Mouse (Mus musculus): Measurements from ENCODE around the gene Slpi. TPM values are rescaled to one million over a fixed set of nuclear protein-coding genes. Genes with fewer than 3 reads are reported as not detected.
"Not testable (repeated sequence)": the region's sequence is repeated elsewhere in the genome, so short reads cannot be mapped to it uniquely, and the experiment has no call there.

The Slpi gene
- total RNA-seq, 1 experiment from 2014 or later: 20.6 TPM

DNA sequence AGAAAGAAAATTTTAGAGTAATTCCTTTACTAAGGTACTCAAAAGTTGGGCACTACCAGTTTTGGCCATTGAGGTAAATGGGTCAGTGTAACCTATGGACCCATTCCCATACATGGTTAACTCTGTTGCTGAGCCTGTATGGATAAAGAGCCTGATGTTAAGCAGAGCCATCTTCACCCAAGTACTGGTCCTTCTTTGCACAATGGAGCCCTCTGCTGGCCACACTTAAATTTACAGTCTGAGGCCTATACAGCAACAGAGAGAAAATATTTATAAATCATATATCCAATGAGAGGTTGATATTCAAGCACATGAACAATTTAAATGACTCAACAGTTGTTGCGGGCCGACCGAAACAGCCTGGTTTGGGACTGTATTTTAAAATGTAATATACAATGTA, 39.9 kb downstream of the Slpi start:
- ATAC-seq (replicated peaks; ENCODE audit: insufficient number of reproducible peaks, low FRiP score, low TSS enrichment, poor library complexity, severe bottlenecking): 0 out of 2 replicates have a peak, but pooled peaks have one; percentile 40

DNA sequence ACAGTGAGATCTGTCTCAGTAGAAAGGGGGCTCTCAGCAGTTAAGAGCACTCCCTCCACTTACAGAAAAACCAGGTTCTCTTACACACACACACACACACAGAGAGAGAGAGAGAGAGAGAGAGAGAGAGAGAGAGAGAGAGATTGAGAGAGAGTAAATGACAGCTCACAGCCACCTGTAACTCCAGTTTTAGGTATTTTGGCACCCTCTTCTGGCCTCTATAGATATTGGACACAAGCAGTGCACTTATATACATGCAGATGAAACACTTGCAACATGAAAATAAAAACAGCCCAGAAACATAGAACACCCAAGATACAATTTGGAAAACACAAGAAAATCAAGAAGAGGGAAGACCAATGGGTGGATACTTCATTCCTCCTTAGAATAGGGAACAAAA, 41.2 kb downstream of the Slpi start:
- not testable (repeated sequence) for ATAC-seq (replicated peaks; ENCODE audit: insufficient number of reproducible peaks, low FRiP score, low TSS enrichment, poor library complexity, severe bottlenecking)

DNA sequence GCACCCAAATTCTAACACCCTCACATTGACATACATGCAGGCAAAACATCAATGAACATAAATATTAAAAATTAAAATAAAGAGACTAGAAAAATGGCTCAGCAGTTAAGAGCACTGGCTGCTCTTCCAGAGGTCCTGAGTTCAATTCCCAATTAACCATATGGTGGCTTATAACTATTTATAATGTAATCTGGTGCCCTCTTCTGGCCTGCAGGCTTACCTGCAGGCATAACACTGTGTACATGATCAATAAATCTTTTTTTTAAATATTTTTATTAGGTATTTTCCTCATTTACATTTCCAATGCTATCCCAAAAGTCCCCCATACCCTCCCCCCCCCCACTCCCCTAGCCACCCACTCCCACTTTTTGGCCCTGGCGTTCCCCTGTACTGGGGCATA, 45.2 kb downstream of the Slpi start:
- not testable (repeated sequence) for ATAC-seq (replicated peaks; ENCODE audit: insufficient number of reproducible peaks, low FRiP score, low TSS enrichment, poor library complexity, severe bottlenecking)

DNA sequence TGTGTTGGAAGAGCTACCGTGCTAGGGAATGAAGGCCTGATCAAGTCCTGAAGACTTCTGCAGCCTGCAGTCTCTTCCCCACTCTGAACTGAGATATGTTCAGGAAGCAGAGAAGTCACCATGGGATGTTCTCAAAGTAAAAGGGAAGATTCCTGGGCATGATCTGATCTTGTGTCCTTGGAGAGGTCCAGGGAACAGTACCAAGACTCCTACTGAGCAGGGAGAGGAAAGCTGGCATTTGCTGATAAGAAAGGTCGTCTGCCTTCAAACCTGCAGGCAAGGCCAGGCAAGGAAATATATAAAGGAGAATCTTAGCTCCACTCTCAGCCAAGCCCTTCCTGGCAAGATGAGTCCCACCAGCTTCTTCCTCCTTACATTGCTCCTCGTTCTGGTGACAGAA, 56.5 kb downstream of the Slpi start, which contains the start of gene Svs5:
TSS of gene Svs5 (plus strand) at position 301 of the 400 bp plus-strand sequence.
- not testable (repeated sequence) for ATAC-seq (replicated peaks; ENCODE audit: insufficient number of reproducible peaks, low FRiP score, low TSS enrichment, poor library complexity, severe bottlenecking)

DNA sequence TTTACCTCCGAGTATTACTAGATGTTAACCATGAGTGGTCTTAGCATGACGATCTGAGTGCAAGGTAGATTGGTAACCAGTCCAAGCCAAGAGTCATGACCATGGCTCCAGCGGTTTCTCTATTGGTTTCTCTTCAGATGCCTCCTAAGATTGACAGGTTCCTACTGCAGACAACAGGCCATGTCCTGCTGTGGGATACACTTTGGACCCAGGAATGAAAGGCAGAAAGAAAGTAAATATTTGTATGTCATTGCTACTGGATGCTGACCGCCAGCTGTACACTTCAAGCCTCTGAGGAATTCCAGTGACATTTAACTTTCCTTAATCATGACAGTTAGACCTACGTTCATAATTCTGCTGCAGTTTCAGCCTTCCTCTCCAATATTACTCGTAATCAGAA, 67.9 kb downstream of the Slpi start:
- no peak for ATAC-seq (replicated peaks; ENCODE audit: insufficient number of reproducible peaks, low FRiP score, low TSS enrichment, poor library complexity, severe bottlenecking)

DNA sequence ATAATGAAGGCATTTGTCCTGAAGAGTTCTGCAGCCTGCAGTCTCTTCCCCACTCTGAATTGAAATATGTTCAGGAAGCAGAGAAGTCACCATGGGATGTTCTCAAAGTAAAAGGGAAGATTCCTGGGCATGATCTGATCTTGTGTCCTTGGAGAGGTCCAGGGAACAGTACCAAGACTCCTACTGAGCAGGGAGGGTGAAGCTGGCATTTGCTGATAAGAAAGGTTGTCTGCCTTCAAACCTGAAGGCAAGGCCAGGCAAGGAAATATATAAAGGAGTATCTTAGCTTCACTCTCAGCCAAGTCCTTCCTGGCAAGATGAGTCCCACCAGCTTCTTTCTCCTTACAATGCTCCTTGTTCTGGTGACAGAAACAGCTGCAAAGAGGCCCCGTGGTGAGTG, 72.4 kb downstream of the Slpi start, which contains the start of gene Svs6:
TSS of gene Svs6 (plus strand) at position 301 of the 400 bp plus-strand sequence.
- ATAC-seq (replicated peaks; ENCODE audit: insufficient number of reproducible peaks, low FRiP score, low TSS enrichment, poor library complexity, severe bottlenecking): not testable (repeated sequence)

DNA sequence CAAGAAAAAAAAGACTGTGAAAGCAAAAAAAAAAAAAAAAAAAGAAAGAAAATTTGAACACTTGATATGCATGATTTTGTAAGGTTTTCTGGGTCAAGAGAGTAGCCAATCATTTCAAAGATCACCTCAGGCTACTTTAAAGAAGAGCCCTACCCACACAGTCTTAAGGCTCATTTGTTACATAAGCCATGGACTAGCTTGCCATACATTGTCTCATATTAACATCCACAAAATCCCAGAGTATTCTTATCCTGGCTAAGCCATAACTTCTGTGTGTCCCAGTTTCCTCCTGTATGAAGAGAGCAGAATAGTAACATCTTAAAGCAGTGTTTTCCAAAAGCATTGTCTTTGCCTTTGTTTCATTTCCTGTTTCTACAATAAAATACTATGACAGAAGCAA, 73.4 kb downstream of the Slpi start:
- ATAC-seq (replicated peaks; ENCODE audit: insufficient number of reproducible peaks, low FRiP score, low TSS enrichment, poor library complexity, severe bottlenecking): not testable (repeated sequence)

DNA sequence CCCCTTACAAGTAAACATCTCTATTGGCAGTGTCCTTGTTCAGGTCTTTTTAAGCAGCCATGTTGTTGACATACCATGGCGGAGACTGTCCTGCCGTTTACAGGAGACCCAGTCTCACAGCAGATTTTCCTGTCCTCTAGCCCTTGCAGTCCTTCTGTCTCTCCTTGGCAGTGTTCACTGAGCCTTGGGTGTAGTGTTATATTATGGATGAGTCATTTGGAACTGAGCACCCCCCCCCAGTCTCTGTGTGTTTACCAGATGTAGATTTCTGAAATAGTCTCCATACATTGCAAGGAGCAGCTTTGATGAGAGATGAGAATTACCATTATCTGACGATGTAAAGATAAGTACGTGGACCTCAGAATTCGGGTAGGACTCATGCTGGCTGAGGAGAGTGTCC, 76.3 kb downstream of the Slpi start:
- ATAC-seq (replicated peaks; ENCODE audit: insufficient number of reproducible peaks, low FRiP score, low TSS enrichment, poor library complexity, severe bottlenecking): no peak

Other genes with a start within 250 kb of the Slpi start
- gene Kcns1, start 218.0 kb downstream of the Slpi start, total RNA-seq (2017): not detected in 3 replicates
- gene Wfdc5, start 206.4 kb downstream of the Slpi start, total RNA-seq (2017): not detected in 3 replicates
- gene Wfdc12, start 198.5 kb downstream of the Slpi start, total RNA-seq (2017): not detected in 3 replicates
- not detected in 3 replicates for gene Wfdc15a, start 189.0 kb downstream of the Slpi start, total RNA-seq (2017)
- not detected in 3 replicates for gene Wfdc15b, start 167.4 kb downstream of the Slpi start, total RNA-seq (2017)
- gene Svs2, start 150.6 kb downstream of the Slpi start, total RNA-seq (2017): 1.1 to 1.6 TPM in 2 of 3 replicates, not detected in the other
- not detected in 3 replicates for gene Svs3b, start 132.5 kb downstream of the Slpi start, total RNA-seq (2017)
- not detected in 3 replicates for gene Svs4, start 110.6 kb downstream of the Slpi start, total RNA-seq (2017)
- gene Svs3a, start 99.8 kb downstream of the Slpi start, total RNA-seq (2017): not detected in 3 replicates
- gene Svs6, start 72.3 kb downstream of the Slpi start, total RNA-seq (2017): not detected in 3 replicates
- gene Svs5, start 56.4 kb downstream of the Slpi start, total RNA-seq (2017): not detected in 3 replicates
- gene Rbpjl, start 14.0 kb upstream of the Slpi start, total RNA-seq (2017): not detected in 3 replicates
- gene Matn4, start 16.1 kb upstream of the Slpi start, total RNA-seq (2017): not detected in 3 replicates
- gene Sdc4, start 54.8 kb upstream of the Slpi start, total RNA-seq (2017): 14.1 to 26.0 TPM (median 16.6 TPM) in 3 replicates
- gene Sys1, start 67.9 kb upstream of the Slpi start, total RNA-seq (2017): 17.0 to 30.1 TPM (median 24.9 TPM) in 3 replicates
- 4.9 TPM in 1 of 3 replicates, not detected in the others for gene Gm20458, start 71.9 kb upstream of the Slpi start, total RNA-seq (2017)
- 0.68 TPM in 1 of 3 replicates, not detected in the others for gene Trp53tg5, start 84.6 kb upstream of the Slpi start, total RNA-seq (2017)
- 3.1 to 12.6 TPM (median 7.4 TPM) in 3 replicates for gene Dbndd2, start 97.0 kb upstream of the Slpi start, total RNA-seq (2017)
- 12.6 to 37.4 TPM (median 13.3 TPM) in 3 replicates for gene Pigt, start 108.4 kb upstream of the Slpi start, total RNA-seq (2017)
- gene Wfdc2, start 173.3 kb upstream of the Slpi start, total RNA-seq (2017): 1.4 TPM in 1 of 3 replicates, not detected in the others
- gene Spint3, start 184.4 kb upstream of the Slpi start, total RNA-seq (2017): not detected in 3 replicates
- gene Wfdc6a, start 196.4 kb upstream of the Slpi start, total RNA-seq (2017): 0.87 TPM in 1 of 3 replicates, not detected in the others
- gene Eppin, start 204.5 kb upstream of the Slpi start, total RNA-seq (2017): not detected in 3 replicates
- not detected in 3 replicates for gene Wfdc6b, start 224.4 kb upstream of the Slpi start, total RNA-seq (2017)
- gene Wfdc8, start 224.5 kb upstream of the Slpi start, total RNA-seq (2017): not detected in 3 replicates
- not detected in 3 replicates for gene Wfdc16, start 249.7 kb upstream of the Slpi start, total RNA-seq (2017)